Mouse (Mus musculus) hindbrain, embryonic 14.5 days (tissue): ENCODE data around the gene Serpinh1. TPM values are rescaled to one million over a fixed set of nuclear protein-coding genes. Genes with fewer than 3 reads are reported as not detected.

Experiments used
- ATAC-seq: fragments of 200-750 bp; cut with Nextera tagmentation; 2 replicates; pipeline ENCODE4 v1.8.0; 2017; ENCODE audit warnings: moderate number of reproducible peaks, mild to moderate bottlenecking, moderate TSS enrichment, moderate library complexity; ENCODE audit not compliant: low FRiP score
- DNase-seq: peaks from one replicate; pipeline ENCODE4 v3.0.0-alpha.2; 2015; ENCODE audit warnings: low spot score
- H3K27ac ChIP-seq: fragments of 300-500 bp; sonication (generic); 2 replicates; pipeline ENCODE4 v1.5.1; 2014; ENCODE audit warnings: mild to moderate bottlenecking, moderate library complexity
- H3K27me3 ChIP-seq: fragments of 300-500 bp; sonication (generic); 2 replicates; pipeline ENCODE4 v1.6.1; 2014; ENCODE audit warnings: mild to moderate bottlenecking, low read length, mixed read lengths; ENCODE audit not compliant: control insufficient read depth, insufficient read depth
- H3K36me3 ChIP-seq: fragments of 300-500 bp; sonication (generic); replicated peaks from 2 replicates; pipeline ENCODE4 v1.6.1; 2014; ENCODE audit not compliant: control insufficient read depth, insufficient read depth
- H3K4me1 ChIP-seq: fragments of 300-500 bp; sonication (generic); replicated peaks from 2 replicates; pipeline ENCODE4 v1.6.1; 2014; ENCODE audit warnings: antibody characterized with exemption, low read length, mixed read lengths; ENCODE audit not compliant: control insufficient read depth, insufficient read depth
- H3K4me2 ChIP-seq: fragments of 300-500 bp; sonication (generic); replicated peaks from 2 replicates; pipeline ENCODE4 v1.6.1; 2014; ENCODE audit warnings: mild to moderate bottlenecking, moderate library complexity
- H3K4me3 ChIP-seq: fragments of 300-500 bp; sonication (generic); replicated peaks from 2 replicates; pipeline ENCODE4 v1.5.1; 2014; ENCODE audit warnings: mild to moderate bottlenecking, low read length
- H3K9ac ChIP-seq: fragments of 300-500 bp; sonication (generic); 2 replicates; pipeline ENCODE4 v1.6.1; 2014
- H3K9me3 ChIP-seq: fragments of 300-500 bp; sonication (generic); 2 replicates; pipeline ENCODE4 v1.6.1; 2016; ENCODE audit warnings: low read length; ENCODE audit not compliant: control insufficient read depth
- WGBS: fragments of 180-500 bp; shearing (Covaris S2); extraction: QIAGEN DNeasy Blood & Tissue Kit; methylation state at CpG from one replicate; pipeline ENCODE4 v1.1.7; 2014; 5-methylcytosine and 5-hydroxymethylcytosine counted together
- polyA plus RNA-seq: library from polyadenylated mRNA; unstranded; fragments of >200 nt; fragmentation: Nextera tagmentation; extraction: Ambion mirVana; gene quantifications from 2 replicates; pipeline ENCODE4 v1.2.1, GENCODE M21; 2014

Serpinh1 gene
- polyA plus RNA-seq, 1 experiment from 2014 or later, result 128 TPM

- H3K27ac ChIP-seq, result no peak overlapping the region
- no peak overlapping the region for H3K9ac ChIP-seq
- DNase-seq (no peak), ATAC-seq (no peak)
- no peaks in the 10 kb centered on the region for H3K9me3 ChIP-seq
- H3K4me2 ChIP-seq, result no peak overlapping the region
- H3K4me1 ChIP-seq, result peaks cover 8% of the 10 kb centered on the region; the same call in 1 of the 2 replicates
- peaks cover 53% of the 10 kb centered on the region for H3K36me3 ChIP-seq
- WGBS, result 25% methylated on average over 4 of the region's 4 CpGs
- no peaks in the 10 kb centered on the region for H3K27me3 ChIP-seq
- H3K4me3 ChIP-seq, result no peak overlapping the region
Measured at GRCm38 (mm10) chr7:99390559-99390958, 37.5 kb upstream of the Serpinh1 start.

DNA sequence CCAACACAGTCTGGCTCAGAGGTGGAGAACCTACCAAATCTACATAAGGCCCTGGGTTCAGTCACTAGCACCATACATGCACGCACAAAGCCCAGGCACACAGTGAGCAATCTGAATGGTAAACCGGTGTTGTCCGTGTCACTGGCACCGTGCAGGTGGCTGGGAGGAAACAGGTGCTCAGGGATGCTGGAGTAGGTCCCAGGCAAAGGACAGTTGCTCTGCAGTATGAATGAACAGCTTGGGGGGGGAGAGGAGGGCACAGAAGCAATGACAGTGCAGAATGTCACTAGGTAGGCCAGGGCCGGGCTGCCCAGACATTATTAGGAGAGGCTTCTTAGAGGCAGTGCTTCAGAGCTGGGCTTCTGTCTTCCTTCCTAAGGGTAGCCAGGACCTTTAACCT is 34.3 kb upstream of the Serpinh1 start:
- peaks cover 39% of the 10 kb centered on the region for H3K36me3 ChIP-seq
- 81% methylated on average over 5 of the region's 5 CpGs for WGBS
- ATAC-seq, result no peak

DNA sequence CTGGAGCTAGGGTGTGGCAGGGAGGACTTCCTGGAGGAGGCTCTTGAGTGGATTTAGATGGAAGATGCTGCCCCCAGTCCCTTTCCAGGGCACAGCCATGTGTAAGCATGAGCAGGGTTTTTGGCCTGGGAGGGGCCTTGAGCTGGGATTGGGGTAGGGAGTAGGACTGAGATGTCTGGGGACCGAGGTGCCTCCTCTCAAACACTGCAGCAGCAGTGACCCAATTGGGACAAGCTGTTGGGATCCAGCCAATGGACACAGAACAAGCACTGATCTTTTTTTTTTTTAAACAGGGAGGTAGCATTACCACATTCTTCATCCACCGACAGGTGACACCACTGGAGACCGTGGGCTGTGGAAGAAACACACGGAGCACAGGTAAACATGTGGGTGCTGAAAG is 33.8 kb upstream of the Serpinh1 start:
- H3K36me3 ChIP-seq, result peaks cover 34% of the 10 kb centered on the region
- peaks cover 36% of the 10 kb centered on the region for H3K4me1 ChIP-seq
- H3K9me3 ChIP-seq, result no peaks in the 10 kb centered on the region
- no peak for DNase-seq
- H3K4me2 ChIP-seq, result no peak overlapping the region
- no peak overlapping the region for H3K9ac ChIP-seq
- H3K27ac ChIP-seq, result no peak overlapping the region
- ATAC-seq, result no peak
- no peak overlapping the region for H3K4me3 ChIP-seq
- no peaks in the 10 kb centered on the region for H3K27me3 ChIP-seq
- 88% methylated on average over 4 of the region's 4 CpGs for WGBS

More for the DNA sequence above, 34.3 kb upstream of the Serpinh1 start:
- no peak for DNase-seq
- H3K9me3 ChIP-seq, result no peaks in the 10 kb centered on the region
- peaks cover 36% of the 10 kb centered on the region for H3K4me1 ChIP-seq
- no peak overlapping the region for H3K4me3 ChIP-seq
- H3K4me2 ChIP-seq, result no peak overlapping the region
- H3K9ac ChIP-seq, result no peak overlapping the region
- no peaks in the 10 kb centered on the region for H3K27me3 ChIP-seq
- no peak overlapping the region for H3K27ac ChIP-seq

DNA sequence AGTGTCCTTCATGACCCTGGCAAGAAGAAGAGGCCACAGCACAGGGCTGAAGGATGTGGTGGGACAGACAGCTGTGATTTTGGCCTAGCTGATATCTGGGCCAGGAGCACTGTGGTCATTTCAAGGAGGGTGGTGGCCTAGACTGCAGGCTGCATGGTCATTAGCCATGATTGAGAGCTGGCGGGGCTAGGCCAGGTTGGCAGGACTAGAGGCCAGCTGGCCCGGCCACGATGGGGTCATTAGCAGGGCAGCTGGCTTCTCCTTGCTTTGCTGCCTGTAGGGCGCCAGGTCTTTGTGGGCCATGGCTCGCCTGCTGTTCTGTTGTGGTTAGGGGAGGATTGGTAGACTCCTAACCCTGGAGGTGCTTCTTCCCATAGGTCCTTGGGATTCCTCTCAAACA is 33.0 kb upstream of the Serpinh1 start:
- H3K4me2 ChIP-seq, result peak overlapping the region; percentile 94; the same call in 1 of the 2 replicates
- H3K27ac ChIP-seq, result no peak overlapping the region

GRCm38 (mm10) chr7:99384101-99384611 is 31.1 kb upstream of the Serpinh1 start:
- peak overlapping the region; percentile 61 for H3K27ac ChIP-seq
- peaks cover 18% of the 10 kb centered on the region for H3K36me3 ChIP-seq
- H3K27me3 ChIP-seq, result no peaks in the 10 kb centered on the region
- WGBS, result 19% methylated on average over 4 of the region's 4 CpGs
- H3K4me2 ChIP-seq, result peak overlapping the region; percentile 94
- H3K9me3 ChIP-seq, result no peaks in the 10 kb centered on the region
- ATAC-seq (no peak), DNase-seq (no peak)
- H3K4me1 ChIP-seq, result peaks cover 47% of the 10 kb centered on the region
- H3K4me3 ChIP-seq, result peak overlapping the region; percentile 76
- peak overlapping the region; percentile 86 for H3K9ac ChIP-seq

More for the DNA sequence above, 33.0 kb upstream of the Serpinh1 start:
- ATAC-seq, result no peak
- Histone ChIP-seq H3K9ac (0 out of 2 replicates have a peak overlapping the region, but pooled peaks have one; percentile 86), H3K9me3 (no peaks in the 10 kb centered on the region), H3K4me1 (peaks cover 36% of the 10 kb centered on the region), H3K36me3 (peaks cover 26% of the 10 kb centered on the region), H3K27me3 (no peaks in the 10 kb centered on the region), H3K4me3 (no peak overlapping the region)
- DNase-seq, result no peak
- WGBS, result 44% methylated on average over 5 of the region's 5 CpGs

DNA sequence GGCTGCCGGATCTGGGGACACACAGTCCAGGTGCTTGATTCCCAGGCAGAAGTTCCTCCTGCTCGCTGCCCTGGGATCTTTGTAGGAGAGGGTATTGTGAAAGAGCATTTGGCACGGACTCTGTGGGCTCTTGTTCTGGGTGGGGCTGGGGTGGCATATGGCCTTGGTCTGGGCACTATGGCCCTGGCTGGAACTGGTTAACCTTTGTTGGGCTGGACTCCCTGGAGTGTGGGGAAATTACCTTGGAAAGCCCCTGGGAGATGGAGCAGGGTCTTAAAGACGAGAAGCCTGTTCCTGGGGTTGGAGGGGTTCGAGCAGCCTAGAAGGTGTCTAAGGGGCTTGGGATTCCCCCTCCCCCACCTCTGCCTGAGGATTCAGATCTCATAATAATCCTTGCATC is 30.2 kb upstream of the Serpinh1 start:
- H3K27me3 ChIP-seq, result no peaks in the 10 kb centered on the region
- H3K9me3 ChIP-seq, result no peaks in the 10 kb centered on the region
- H3K9ac ChIP-seq, result peak overlapping the region; percentile 86
- H3K4me2 ChIP-seq, result peak overlapping the region; percentile 94
- ATAC-seq (no peak), DNase-seq (no peak)
- H3K4me1 ChIP-seq, result peaks cover 47% of the 10 kb centered on the region
- peak overlapping the region; percentile 76 for H3K4me3 ChIP-seq
- H3K36me3 ChIP-seq, result peaks cover 13% of the 10 kb centered on the region
- peak overlapping the region; percentile 61; the same call in 1 of the 2 replicates for H3K27ac ChIP-seq
- WGBS, result 36% methylated on average over 5 of the region's 5 CpGs

- no peak for ATAC-seq
Measured at GRCm38 (mm10) chr7:99382088-99383000, 29.3 kb upstream of the Serpinh1 start.

GRCm38 (mm10) chr7:99381214-99382087 is 28.4 kb upstream of the Serpinh1 start, which contains the start of gene Gdpd5:
TSS of gene Gdpd5 (plus strand) at chr7:99381414.
- Histone ChIP-seq H3K27me3 (no peaks in the 10 kb centered on the region), H3K4me3 (peak within 1 kb of the TSS; percentile 76), H3K4me2 (peak within 1 kb of the TSS; percentile 94), H3K36me3 (no peaks in the 10 kb centered on the region; the same call in 1 of the 2 replicates), H3K4me1 (peaks cover 47% of the 10 kb centered on the region), H3K9me3 (no peaks in the 10 kb centered on the region), H3K27ac (peak within 1 kb of the TSS; percentile 95), H3K9ac (peak within 1 kb of the TSS; percentile 86)
- ATAC-seq (peak; percentile 94), DNase-seq (peak; percentile 99)
- WGBS, result under 1% methylated on average over 67 of the region's 73 CpGs

More at GRCm38 (mm10) chr7:99382088-99383000, 29.3 kb upstream of the Serpinh1 start:
- no peak for DNase-seq
- peaks cover 4% of the 10 kb centered on the region for H3K36me3 ChIP-seq
- peak overlapping the region; percentile 76 for H3K4me3 ChIP-seq
- H3K9me3 ChIP-seq, result no peaks in the 10 kb centered on the region
- 7% methylated on average over 30 of the region's 30 CpGs for WGBS
- no peaks in the 10 kb centered on the region for H3K27me3 ChIP-seq
- H3K27ac ChIP-seq, result peak overlapping the region; percentile 95
- peaks cover 47% of the 10 kb centered on the region for H3K4me1 ChIP-seq
- peak overlapping the region; percentile 86 for H3K9ac ChIP-seq
- H3K4me2 ChIP-seq, result peak overlapping the region; percentile 94
